Mouse (Mus musculus): Measurements from ENCODE around the gene Fgfr2.

DNA sequence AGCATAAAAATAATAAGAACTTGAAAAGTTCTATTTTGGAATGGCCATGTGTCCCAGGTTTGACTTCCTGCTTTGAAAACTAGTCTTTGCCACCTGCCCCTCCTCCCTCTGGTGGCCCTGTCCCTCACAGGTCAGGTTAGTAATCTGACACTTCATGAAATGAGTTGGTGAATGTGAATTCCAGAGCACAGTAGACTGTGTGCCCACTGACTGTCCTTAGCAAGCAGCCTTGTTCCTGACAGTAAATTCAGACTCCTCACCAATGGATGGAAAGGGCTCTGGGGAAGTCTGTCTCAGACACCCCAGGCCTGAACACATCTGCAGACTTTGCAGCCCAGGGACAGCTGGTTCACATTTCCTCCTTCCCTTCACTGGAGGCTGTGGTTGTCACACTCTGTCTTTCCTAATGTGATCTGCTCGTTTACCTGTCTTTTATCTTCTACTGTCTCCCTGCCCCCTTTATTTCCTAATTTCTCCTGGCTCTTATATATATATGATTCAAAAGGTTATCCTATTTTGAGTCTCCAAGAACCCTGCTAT, 919.0 kb downstream of the Fgfr2 start:
- TF ChIP-seq CTCF (conservative IDR thresholded peaks at IDR 0.05; ENCODE audit: insufficient read depth, insufficient read length, low read depth, low read length) (no peak), POLR2A (IDR thresholded peaks at IDR 0.05; ENCODE audit: low read depth, low read length) (no peak)

Measured in kidney, adult 2 months (tissue).